Mouse (Mus musculus) spleen, adult 2 months (tissue): ENCODE results near the gene Gm3667. TPM values are rescaled to one million over a fixed set of nuclear protein-coding genes. Genes with fewer than 3 reads are reported as not detected.
"Not testable (repeated sequence)": the region's sequence is repeated elsewhere in the genome, so short reads cannot be mapped to it uniquely, and the experiment has no call there.

ENCODE experiments used
- DNase-seq, 2 experiments: peaks; one replicate each; pipeline versions ENCODE4 v3.0.0 to v3.0.0-alpha.2; 2012 to 2021; ENCODE audit warnings: low spot score in 2 of 2, low read depth in 1 of 2
- H3K27ac ChIP-seq: fragments of 200-500 bp; 2 replicates; pipeline ENCODE4 v1.5.1; 2012; ENCODE audit warnings: low read length, inconsistent platforms; ENCODE audit not compliant: insufficient read depth
- H3K27me3 ChIP-seq: fragments of 200-500 bp; 2 replicates; pipeline ENCODE4 v1.6.1; 2012; ENCODE audit warnings: mild to moderate bottlenecking, moderate library complexity, low read length, inconsistent platforms; ENCODE audit not compliant: control insufficient read depth, insufficient read depth
- H3K36me3 ChIP-seq: fragments of 200-500 bp; 2 replicates; pipeline ENCODE4 v1.6.1; 2012; ENCODE audit warnings: mild to moderate bottlenecking, low read length, inconsistent platforms; ENCODE audit not compliant: control insufficient read depth, insufficient read depth
- H3K4me1 ChIP-seq: fragments of 200-500 bp; 2 replicates; pipeline ENCODE4 v1.6.1; 2011; ENCODE audit warnings: inconsistent platforms; ENCODE audit not compliant: control insufficient read depth, insufficient read depth, insufficient read length
- H3K4me3 ChIP-seq: fragments of 200-500 bp; 2 replicates; pipeline ENCODE4 v1.5.1; 2011; ENCODE audit warnings: mild to moderate bottlenecking, inconsistent platforms; ENCODE audit not compliant: insufficient read depth, insufficient read length; ENCODE audit errors: extremely low read depth
- WGBS: fragments of 180-500 bp; shearing (Covaris S2); methylation state at CpG from one replicate; pipeline ENCODE4 v1.1.7; 2018; 5-methylcytosine and 5-hydroxymethylcytosine counted together
- polyA plus RNA-seq: library from polyadenylated mRNA; depleted of rRNA; stranded (reverse); fragments of >200 nt; gene quantifications from 2 replicates; pipeline ENCODE4 v1.2.3, GENCODE M21; 2012; rRNA removed

Gm3667 gene
- not detected in 2 replicates for polyA plus RNA-seq

GRCm38 (mm10) chr14:6889521-6890012 is at the start of gene Gm3667:
Gene Gm3667, minus strand, starts transcription at chr14:6889962.
- H3K4me1 ChIP-seq, DNase-seq, H3K4me3 ChIP-seq, H3K27ac ChIP-seq, H3K36me3 ChIP-seq, H3K27me3 ChIP-seq: not testable (repeated sequence)
- WGBS: 4% methylated on average over 16 of the region's 43 CpGs

- H3K4me1 ChIP-seq, H3K36me3 ChIP-seq, H3K27ac ChIP-seq, H3K27me3 ChIP-seq, H3K4me3 ChIP-seq: not testable (repeated sequence)
- WGBS: 98% methylated on average over 20 of the region's 24 CpGs
- DNase-seq: peak in 1 of 2 experiments; percentile 5
These were observed 10.1 kb upstream of the Gm3667 start for GRCm38 (mm10) chr14:6899881-6900280.

GRCm38 (mm10) chr14:6888811-6889210 is 951 bp downstream of the Gm3667 start:
- H3K36me3 ChIP-seq, H3K4me1 ChIP-seq, H3K27ac ChIP-seq, H3K4me3 ChIP-seq, DNase-seq, H3K27me3 ChIP-seq: not testable (repeated sequence)
- 32% methylated on average over 5 of the region's 5 CpGs for WGBS

GRCm38 (mm10) chr14:6840211-6840610 is 49.6 kb downstream of the Gm3667 start, which contains the start of gene Gm3642:
Gene Gm3642, minus strand, starts transcription at chr14:6840311.
- WGBS: no CpG with 5 or more reads among the region's 3 CpGs
- not testable (repeated sequence) for H3K36me3 ChIP-seq, H3K27ac ChIP-seq, H3K4me1 ChIP-seq, DNase-seq, H3K27me3 ChIP-seq, H3K4me3 ChIP-seq

GRCm38 (mm10) chr14:6823297-6823696 is 66.5 kb downstream of the Gm3667 start:
- H3K27me3 ChIP-seq, H3K4me1 ChIP-seq, DNase-seq, H3K36me3 ChIP-seq, H3K4me3 ChIP-seq, H3K27ac ChIP-seq: not testable (repeated sequence)
- WGBS: 83% methylated on average over 3 of the region's 3 CpGs

Other genes starting within 250 kb of the Gm3667 start
- not detected in 2 replicates for gene Gm10251, start 205.8 kb downstream of the Gm3667 start, polyA plus RNA-seq
- gene Gm8050, start 169.7 kb downstream of the Gm3667 start, polyA plus RNA-seq: not detected in 2 replicates
- gene Gm3636, start 147.6 kb downstream of the Gm3667 start, polyA plus RNA-seq: 0.23 and 0.41 TPM in 2 replicates
- not detected in 2 replicates for gene Gm8362, start 115.6 kb downstream of the Gm3667 start, polyA plus RNA-seq
- gene Gm3642, start 49.7 kb downstream of the Gm3667 start, polyA plus RNA-seq: not detected in 2 replicates
- gene Gm6356, start 83.9 kb upstream of the Gm3667 start, polyA plus RNA-seq: not detected in 2 replicates
- 0.15 TPM in 1 of 2 replicates, not detected in the other for gene Gm10406, start 137.5 kb upstream of the Gm3667 start, polyA plus RNA-seq
- gene Gm3685, start 155.0 kb upstream of the Gm3667 start, polyA plus RNA-seq: not detected in 2 replicates
- 0.05 and 0.08 TPM in 2 replicates for gene Gm3696, start 210.7 kb upstream of the Gm3667 start, polyA plus RNA-seq
- not detected in 2 replicates for gene Gm6676, start 235.4 kb upstream of the Gm3667 start, polyA plus RNA-seq